Mouse (Mus musculus) ES-Bruce4 (cell line): ENCODE results near the gene Zfp790.

Experiments used
- CTCF ChIP-seq: IDR thresholded peaks from one replicate; pipeline ENCODE4 v1.8.1; 2011; ENCODE audit warnings: low read depth, low read length
- EP300 ChIP-seq: IDR thresholded peaks from 2 replicates; pipeline ENCODE4 v1.6.1; 2011; ENCODE audit warnings: low read depth, low read length; ENCODE audit not compliant: insufficient read depth
- POLR2A ChIP-seq: IDR thresholded peaks from one replicate; pipeline ENCODE4 v1.8.1; 2011; ENCODE audit warnings: low read length; ENCODE audit not compliant: insufficient read depth

DNA sequence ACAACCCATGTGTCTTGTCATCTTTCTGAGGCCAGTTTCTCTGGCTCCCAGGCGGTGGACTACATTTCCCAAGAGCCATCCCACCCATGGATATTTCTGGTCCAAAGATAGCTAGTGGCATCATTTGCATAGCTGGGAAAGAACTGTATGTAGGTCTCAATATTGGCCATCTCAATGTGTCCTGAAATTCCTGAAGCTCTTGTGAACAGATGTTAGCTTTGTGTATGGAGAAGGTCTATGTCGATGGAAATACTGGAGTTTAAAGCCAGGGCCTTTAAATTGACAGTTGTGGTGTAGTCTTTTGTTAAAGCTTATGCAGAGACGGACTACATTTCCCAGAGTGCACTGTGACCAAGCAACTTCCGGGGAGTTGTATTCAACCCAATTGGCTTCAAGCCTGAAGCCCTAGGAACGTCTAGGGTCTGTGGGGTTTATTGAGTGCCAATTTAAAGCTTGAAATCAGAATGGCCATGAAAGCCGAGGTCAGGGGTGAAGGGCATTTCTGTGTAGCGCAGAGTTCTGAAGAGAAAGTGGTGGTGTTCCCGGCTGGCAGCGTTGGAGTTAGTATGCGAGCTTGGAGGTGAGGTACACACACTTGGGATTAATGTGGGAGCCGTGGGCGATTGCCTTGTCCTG is 2.8 kb downstream of the Zfp790 start:
- TF ChIP-seq CTCF, result no peak
- no peak for TF ChIP-seq EP300
- TF ChIP-seq POLR2A, result no peak
